Mouse (Mus musculus): Measurements from ENCODE around the gene Atxn1. TPM values are rescaled to one million over a fixed set of nuclear protein-coding genes. Genes with fewer than 3 reads are reported as not detected.

Atxn1 gene
- total RNA-seq, 4 experiments from 2014 or later, result 135 to 195 (median 160) TPM

DNA sequence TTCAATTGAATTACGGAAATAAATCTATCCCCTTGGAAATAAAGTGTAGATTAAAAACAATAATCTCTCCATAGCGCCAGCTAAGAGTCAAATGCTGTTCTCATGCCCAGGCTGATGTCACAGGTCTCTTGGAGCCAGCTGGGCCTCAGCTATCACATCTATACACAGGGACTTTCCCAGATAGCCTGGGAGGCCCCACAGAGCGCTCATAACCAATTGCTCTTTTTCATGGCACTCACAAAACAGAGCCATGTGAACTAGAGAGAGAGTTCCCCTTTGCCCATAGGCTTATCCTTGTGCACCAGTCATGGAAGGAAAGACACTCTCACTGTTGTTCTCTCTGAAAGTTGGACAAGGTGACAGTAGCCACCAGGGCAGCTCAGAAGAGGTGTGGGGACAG lies 230.3 kb downstream of the Atxn1 start:
- DNase-seq (ENCODE audit: low spot score in 2 of 2), result no peak

DNA sequence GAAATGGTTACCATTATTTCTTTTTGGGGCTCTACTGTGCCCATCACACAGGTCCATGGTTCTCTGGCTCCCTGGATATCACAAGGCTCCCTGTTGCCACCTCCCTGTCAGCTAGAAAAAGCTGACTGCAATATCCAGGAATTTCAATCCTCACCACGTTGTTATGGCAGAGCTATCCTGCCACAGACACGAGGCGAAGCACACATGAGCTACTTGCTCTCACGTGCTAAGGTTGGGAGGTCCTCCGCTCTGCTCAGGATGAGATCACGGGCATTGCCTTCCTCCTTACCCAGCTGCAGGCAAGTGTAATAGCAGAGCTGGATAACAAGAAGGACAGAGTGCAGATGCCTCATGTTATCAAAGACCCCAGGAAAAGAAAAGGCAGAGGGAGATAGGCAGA lies 232.2 kb downstream of the Atxn1 start:
- no peak for DNase-seq (ENCODE audit: low spot score in 2 of 2)

DNA sequence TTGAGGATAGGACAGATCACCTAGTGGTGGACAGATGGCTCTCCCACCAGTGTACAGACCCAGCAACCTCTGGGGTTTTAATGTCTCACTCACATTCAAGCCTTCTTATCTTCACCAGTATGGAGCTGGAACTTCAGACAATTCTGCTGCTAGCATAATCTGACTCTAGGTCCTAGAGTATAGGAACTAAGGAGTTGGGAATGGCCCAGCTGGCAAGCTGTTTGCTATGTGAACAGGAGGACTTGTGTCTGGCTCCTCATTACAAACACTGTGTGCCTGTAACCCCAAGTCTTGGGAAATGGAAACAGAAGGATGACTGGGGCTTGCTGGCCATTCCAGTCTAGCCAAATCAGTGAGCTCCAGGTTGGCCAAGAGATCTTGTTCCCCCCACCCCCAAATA lies 237.9 kb downstream of the Atxn1 start:
- DNase-seq (ENCODE audit: low spot score in 2 of 2), result no peak

DNA sequence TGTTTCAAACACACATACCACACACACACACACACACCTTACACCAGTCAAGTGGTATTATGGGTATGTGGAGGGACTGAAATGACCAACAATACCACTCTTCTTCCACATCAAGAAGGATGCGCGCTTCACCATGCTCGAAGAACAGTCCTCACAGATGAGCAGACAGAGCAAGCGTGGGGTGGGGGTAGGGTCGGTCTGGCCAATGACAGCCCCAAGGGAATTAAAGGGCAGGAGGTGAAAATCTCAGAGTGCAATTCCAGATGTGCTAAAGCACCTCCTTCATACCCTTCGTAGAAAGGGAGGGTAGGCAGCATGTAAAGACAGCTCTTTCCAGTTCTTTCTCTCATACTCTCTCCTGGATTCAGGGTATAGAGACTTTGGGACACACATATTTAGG lies 238.6 kb downstream of the Atxn1 start:
- DNase-seq (ENCODE audit: low spot score in 2 of 2), result no peak

DNA sequence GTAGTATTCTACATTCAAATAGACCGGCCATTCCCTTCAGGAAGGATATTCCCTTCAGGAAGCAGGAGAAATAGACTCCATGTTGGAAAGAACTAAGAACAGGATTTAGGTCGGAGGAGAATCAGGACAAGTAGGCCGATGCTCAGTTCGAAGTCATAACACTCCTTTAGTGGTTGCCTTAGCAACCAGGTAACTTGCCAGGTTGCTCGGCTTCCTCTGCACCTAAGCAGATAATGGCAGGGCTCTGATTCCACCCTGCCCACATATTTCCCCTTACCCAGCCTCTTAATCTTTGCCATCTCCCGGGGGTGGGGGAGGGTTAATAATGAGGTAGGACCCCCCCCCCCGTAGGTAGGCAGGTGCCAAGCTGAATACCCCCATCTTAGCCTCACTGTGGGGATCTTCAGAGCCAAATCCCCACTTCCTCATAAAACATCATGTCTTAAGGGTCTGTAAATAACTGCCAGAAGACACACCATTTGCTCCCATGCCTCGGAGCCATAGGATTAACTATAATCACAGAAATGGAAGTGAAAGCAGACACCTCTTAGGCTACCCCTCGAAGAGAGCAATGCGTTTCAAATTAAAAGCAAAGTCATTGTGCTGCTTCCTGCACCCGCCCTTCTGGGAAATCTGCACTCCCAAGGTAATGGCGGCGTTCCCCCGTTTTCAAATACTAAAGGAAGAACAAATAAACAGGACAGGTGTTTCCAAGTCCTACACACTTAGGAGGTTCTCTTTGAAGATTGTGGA lies 240.1 kb downstream of the Atxn1 start:
- no peak for DNase-seq (ENCODE audit: low spot score in 2 of 2)

DNA sequence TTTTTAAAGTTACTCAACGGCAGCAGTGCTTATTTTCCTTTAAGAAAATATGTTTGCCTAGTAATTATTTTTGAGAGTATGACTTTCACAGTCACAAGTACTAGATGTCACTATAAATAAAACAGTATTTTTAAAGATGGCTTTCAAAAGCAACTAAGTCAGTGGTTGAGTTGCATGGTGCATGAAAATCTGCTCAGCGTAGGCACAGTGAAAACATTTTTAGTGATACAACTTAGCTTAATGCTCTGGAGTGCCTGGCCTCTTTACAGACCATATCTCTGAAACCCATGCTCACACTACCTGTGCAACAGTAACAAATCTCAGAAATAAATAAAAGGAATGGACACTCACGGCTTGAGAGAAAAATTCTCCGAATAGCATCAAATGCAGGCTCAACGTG lies 241.9 kb downstream of the Atxn1 start:
- DNase-seq (ENCODE audit: low spot score in 2 of 2), result no peak

DNA sequence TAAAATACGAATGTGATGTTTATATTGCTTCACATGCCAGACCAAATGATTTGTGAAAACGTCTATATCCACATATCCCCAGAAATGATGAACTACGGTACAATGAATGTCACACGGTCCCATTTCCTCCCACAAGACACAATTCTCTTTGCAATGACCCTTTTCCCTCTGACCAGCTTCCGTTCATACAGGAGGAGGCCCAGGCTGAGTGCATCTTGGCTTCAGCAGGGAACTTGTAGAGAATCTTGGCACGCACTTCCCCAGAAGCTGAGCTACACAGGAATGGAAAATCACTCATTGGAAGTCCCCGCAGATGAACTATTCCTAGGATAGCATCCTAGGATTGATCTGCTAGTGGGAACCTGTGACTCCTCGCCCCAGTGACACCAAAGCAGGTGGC lies 243.2 kb downstream of the Atxn1 start:
- no peak for DNase-seq (ENCODE audit: low spot score in 2 of 2)

DNA sequence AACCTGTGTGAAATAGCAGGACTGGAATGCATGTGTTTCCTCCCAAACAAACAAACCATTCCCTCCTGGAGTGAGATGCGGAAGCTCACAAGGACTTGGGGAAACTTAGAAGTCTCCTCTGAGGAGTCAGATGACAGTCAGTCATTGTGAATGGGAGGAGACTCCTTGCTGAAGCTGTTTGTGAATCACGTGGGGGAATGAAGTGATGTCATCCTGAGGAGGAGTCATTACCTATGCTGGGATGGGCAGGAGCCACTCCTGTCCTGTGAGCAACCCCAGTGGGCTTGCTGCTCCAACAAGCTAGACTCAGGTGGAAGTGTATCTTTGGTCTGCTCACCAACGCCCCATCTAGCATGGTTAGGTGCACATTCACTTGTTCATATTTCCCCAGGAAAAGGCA lies 246.0 kb downstream of the Atxn1 start:
- DNase-seq (ENCODE audit: low spot score in 2 of 2), result no peak

DNA sequence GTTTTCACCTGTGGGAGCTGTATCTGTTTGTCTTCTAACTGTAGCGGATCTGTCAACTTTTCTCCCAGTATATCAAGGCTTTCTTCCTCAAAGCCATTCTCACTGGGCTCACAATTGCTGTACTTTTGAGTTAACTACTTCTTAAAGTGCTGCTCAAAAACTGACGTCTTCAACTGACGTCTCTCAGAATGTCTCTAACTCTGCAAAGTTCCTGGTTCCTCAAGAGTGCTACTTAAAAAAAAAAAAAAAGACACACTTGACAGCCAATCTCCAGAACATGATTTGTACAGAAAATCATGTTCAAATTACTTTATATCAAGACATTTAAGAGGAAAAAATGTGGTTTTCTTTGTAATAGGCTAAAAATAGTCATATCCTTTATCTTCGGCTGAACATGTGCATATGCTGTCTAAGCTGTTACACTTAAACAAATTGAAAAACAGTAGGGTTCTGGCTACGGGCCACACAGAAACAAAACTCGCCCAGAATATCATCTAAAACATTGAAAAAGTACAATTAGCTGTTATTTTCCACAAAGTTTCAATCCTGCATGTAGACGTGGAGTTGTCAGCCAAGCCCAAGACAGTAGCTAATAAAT lies 249.1 kb downstream of the Atxn1 start:
- DNase-seq (ENCODE audit: low spot score in 2 of 2), result no peak

DNA sequence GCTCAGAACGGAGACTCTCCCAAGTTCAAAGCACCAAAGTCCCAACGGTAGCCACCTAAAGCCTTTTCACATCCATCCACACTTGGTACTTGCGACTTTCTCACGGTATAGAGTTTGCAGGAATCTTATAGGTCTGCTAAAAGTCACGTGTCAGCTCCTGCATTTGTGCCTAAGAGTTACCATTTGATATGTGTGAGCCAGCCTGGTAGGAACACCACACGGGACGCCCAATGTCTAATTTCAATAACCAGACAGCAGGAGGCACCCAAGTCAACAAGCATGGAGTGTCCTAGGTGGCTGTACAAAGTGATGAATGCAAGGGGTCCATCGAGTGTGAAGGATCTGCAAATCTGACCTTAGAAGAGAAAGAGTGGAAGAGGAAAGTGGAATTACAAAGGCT lies 254.8 kb downstream of the Atxn1 start:
- no peak for DNase-seq (ENCODE audit: low spot score in 2 of 2)

DNA sequence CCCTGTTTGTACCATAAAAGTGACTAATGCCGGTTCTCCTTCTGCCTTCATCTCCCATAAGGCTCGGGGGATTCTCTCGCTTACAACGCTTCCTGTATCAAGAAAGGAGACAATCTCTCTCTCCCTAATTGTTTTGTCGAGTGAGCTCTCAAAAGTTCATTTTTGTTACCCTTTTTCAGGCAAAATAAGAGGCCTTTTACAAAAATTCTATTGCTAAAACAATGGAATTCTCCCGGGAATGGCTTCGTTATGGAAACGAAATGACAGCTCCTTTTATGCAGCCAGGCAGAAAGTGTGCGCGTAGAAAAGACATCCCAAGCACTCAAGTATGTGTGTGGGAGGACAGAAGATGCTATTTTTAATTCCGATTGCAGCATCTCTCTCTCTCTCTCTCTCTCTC lies 255.4 kb downstream of the Atxn1 start:
- peak in 1 of 2 experiments; percentile 43 for DNase-seq (ENCODE audit: low spot score in 2 of 2)

DNA sequence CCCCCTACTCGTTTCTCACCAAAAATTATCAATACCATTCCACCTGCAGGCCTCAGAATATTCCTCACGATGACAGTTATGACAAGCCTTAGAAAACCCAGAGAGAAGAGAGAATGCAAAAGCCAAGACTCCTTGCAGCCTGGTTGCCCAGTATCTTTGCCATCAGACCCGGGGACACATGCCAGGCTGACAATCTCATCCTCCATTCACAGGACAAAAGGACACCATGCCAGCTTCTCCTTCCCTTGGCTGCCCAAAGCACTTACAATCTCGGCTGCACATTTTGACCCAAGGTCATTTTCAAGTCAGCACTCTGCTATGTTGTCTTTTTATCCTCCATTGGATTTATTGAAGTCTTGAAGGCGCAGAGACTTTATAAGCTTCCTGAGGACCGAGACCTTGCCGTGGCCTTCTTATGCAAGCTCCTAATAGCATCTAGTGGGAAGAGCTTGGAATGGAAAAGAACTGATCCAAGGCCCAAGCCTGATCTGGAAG lies 263.5 kb downstream of the Atxn1 start:
- DNase-seq (ENCODE audit: low spot score in 2 of 2), result no peak

DNA sequence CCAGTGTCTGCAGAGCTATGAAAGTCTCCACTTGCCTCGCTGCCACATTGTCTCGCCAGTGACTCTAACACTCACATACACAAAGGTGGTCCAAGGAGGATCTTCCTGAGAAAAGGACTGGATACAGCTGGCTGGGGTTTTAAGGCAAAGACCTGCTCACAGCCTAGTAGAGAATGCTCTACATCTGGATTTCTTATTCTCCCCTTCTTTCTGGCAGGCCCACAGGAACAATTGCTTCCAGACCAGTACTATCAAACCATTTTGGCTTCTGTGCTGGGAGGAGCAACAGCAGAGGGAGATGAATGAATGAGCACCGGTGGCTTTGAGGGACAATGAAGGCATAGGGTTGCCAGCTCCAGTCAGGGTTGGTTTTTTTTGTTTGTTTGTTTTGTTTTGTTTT lies 265.8 kb downstream of the Atxn1 start:
- no peak for DNase-seq (ENCODE audit: low spot score in 2 of 2)

DNA sequence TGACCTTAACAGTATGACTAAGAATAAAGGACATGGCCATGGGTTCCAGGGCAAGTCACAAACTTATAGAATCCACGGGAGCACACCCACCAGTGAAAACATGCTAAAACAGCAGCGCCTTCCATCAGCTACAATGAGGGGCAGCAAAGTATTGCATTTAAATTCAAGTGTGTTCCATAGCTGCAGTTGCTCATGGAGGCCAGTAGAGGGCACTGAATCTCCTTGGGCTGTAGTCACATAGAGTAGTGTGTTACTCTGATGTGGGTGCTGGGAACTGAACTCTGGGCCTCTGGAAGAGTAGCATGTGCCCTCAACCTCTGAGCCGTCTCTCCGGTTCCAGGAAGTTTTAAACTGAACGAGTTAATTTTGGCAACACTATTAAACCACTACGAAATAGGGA lies 268.8 kb downstream of the Atxn1 start:
- no peak for DNase-seq (ENCODE audit: low spot score in 2 of 2)

DNA sequence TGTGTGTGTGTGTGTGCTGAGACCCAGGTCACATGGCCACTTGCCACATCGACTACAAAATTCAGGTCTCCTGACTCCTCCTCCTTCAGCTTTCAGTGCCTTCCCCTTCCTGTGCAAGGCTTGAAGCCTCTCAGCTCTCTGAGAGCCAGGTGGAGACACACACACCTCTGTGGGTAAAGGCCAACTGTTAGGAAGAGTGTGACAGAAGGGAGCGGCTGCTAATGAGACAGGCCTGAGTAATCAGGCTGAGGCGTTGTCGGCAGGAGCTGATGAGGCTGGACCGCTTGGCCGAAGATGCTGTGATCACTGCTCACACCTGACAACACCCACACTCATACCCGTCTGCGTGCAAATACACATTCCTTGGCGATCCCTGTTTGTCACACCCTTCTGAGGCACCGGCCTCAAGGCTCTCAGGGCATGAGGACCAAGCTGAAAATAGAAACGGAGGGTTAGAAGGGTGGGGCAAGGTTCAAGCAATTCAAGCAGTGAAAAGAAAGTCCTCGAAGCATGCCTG lies 269.8 kb downstream of the Atxn1 start:
- no peak for DNase-seq (ENCODE audit: low spot score in 2 of 2)

DNA sequence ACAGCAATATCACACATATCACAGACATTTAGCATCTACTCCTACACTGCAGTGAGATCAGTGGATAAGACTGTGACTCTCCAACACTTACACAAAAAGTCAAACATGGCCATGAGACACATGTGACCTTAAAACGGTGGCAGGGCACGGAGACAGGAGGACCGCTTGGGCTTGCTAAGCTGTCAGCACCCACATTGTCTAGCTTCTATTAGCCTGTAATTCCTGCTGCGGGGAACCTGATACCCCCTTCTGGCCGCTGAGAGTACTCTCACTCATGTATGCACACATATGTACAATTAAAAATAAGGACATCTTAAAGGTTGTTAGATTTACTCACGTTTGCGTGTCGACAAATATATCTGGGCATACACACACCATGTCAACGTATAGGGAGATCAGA lies 270.9 kb downstream of the Atxn1 start:
- DNase-seq (ENCODE audit: low spot score in 2 of 2), result no peak

DNA sequence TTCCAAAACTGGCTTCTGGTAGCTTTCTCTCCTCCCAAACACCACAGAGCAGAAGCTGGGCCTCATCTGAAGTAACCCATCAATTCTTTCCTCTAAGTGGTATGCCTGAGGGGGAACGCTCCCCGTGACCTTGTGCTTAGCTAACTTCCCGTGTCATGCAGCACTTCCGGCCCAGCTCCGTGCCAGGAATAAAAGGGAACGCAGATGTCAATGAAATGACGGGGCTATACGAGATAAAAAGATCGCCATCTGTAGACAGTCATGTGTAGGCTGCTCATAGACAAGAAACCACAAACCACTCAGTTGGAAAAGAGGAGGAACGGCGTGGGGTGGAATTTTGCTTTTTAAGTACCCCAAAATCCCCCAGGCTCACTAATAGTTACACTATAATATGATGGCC lies 271.3 kb downstream of the Atxn1 start:
- no peak for DNase-seq (ENCODE audit: low spot score in 2 of 2)

DNA sequence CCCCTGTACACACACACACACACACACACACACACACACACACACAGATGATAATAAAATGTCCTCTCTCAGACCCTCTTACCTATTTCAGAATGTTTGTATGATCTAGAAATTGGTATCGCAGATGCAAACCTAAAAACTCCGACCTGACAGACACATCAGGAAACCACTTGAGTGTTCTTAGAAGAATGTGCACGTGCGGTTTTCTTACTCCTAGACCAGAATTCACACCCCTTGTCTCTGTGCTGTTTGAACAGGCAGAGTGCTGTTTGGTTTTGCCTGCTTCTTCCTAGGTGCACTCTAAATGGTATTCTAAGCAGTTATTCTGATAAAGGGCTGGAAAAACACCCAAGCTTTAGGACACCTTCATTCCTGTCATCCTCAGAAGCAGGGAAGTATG lies 271.7 kb downstream of the Atxn1 start:
- DNase-seq (ENCODE audit: low spot score in 2 of 2), result no peak

DNA sequence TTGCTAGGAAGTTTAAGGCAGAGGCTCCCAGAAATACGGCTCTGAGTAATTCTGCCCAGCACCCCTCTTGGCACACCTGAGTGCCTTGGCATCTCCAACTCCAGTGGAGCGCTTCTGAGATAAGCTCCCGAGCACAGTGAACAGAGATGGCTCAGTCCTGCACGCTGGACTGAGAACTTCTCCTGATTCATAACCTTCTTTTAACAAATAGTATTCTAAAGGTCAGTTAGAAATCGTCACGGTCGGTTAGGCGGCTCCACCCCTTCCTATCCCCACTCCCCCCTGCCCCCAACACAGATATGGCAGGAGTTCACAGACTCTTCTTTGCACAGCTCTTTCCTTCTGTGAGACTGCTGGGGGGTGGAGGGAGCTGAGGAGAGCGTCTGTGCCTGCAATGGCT lies 272.4 kb downstream of the Atxn1 start:
- no peak for DNase-seq (ENCODE audit: low spot score in 2 of 2)

DNA sequence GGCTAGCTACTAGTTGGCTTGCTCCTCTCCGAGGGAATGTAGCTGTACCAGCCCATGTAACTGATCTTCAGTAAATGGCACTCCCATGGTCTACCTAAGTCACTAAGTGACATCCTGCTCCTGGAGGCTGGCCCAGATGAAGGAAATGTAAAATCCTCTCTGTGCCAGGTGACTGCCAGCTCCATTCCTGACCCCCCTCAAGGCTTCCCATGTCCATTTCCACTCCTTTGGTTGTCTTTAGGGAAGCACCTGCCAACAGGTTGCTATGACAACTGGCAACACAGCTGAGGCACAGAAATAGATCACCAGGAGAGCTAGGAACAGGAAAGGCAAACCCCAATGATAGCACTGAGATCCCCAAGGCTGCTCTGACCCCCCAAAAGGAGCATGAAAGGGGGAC lies 274.4 kb downstream of the Atxn1 start:
- no peak for DNase-seq (ENCODE audit: low spot score in 2 of 2)

DNA sequence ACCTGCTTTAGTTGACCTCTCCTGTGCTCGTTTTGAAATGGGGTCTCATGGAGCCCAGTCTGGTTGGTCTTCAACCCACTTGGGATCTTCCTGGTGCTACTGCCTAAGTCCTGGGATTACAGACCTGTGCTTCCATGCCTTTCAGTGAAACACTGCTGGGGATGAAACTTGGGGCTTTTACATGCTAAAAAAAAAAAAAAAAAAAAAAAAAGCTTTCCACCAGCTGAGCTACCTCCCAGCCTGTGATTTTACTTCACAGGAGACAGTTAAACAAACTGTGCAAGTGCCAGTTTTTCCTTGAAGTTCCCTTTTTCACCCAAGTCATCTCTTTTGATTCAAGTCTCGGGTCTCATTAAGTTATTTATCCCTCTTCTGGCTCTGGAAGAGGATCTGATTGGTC lies 275.9 kb downstream of the Atxn1 start:
- DNase-seq (ENCODE audit: low spot score in 2 of 2), result no peak

DNA sequence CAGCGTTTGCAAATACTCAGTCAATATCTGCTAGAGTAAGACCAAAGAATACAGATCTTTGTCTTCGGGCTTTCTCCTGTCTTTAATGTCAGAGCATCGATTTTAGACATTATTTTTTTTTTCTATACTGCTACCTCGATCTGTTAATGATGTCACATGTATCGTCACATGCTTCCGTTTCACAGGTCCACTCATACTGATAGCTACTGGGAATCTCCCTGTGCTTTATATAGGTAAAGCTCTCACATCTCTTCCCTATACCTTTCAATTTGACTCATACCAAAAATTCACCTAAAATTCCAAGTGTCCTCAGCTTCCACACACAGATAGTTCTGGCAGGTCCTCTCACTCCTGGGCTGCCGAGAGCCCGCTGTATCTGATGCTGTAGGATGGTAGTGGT lies 277.2 kb downstream of the Atxn1 start:
- DNase-seq (ENCODE audit: low spot score in 2 of 2), result no peak

DNA sequence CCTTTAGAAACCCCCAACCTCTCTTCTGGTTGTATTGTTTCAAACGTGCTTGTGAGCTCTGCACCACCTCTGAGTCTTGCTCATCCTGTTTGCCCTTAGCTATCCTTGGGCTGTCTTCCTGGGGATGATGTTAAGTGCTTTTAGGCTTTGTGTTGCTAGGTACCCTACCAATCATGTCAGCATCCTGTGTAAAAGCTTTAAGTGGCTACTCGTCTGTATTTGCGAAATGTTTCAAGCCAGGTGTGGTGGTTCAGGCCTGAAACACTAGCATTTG lies 278.6 kb downstream of the Atxn1 start:
- no peak for DNase-seq (ENCODE audit: low spot score in 2 of 2)
